Mouse (Mus musculus): ENCODE results near the gene Mcidas.

Gene Mcidas

DNA sequence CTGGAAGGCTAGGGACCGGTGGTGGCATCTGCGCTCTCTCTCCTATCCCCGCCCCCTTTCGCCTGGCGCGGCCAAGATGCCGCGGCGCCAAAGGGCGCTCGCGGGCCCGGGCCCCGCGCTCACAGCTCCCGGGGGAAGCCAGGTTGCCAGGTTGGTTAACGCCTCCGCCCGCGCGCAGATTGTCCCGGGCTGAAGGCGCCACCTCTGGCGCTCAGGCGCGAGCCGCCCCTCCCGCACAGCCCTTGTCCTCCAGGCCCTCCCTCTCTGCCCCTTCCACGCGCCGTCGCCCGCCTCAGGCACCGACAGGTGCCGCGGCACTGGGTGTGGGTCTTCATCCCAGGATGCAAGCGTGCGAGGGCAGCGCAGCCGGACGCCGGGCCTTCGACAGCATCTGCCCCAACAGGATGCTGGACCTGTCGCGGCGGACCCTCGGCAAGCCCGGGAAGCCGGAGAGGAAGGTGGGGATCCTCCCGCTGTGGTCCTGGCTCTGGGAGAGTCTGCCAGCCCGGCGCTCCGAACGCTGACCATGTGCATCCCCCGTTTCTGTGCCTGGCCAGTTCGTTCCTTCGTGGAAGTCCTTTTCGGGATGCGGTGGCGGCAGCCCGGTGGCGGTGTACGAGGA is at the start of gene Mcidas:
Gene Mcidas, plus strand, starts transcription at position 315 of the 622 bp plus-strand sequence.
- peak; percentile 38 for DNase-seq (ENCODE audit: extremely low spot score)

GRCm38 (mm10) chr13:112945312-112945711 is 48.3 kb upstream of the Mcidas start:
- DNase-seq (ENCODE audit: extremely low spot score), result no peak

GRCm38 (mm10) chr13:112945900-112946299 is 47.7 kb upstream of the Mcidas start:
- DNase-seq (ENCODE audit: extremely low spot score), result no peak

DNA sequence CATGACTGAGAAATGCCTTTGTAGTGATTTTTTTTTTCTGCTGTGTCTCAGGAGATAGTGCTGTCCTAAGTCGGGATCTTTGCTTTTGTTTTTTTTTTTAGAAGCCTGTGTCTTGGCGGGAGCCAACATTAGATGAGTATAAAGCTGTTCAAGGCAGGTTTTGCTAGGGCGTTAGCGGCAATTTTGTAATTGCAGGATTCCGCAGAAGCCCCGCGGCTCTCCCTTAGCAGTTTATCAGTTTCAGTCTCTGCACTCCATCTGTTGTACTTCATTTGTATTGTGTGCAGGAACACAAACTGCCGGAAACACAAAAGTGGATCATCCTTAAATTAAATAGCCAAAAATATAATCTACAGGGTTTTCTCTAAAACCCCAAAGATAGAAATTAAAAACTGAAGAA is 39.6 kb upstream of the Mcidas start:
- DNase-seq (ENCODE audit: extremely low spot score), result no peak

DNA sequence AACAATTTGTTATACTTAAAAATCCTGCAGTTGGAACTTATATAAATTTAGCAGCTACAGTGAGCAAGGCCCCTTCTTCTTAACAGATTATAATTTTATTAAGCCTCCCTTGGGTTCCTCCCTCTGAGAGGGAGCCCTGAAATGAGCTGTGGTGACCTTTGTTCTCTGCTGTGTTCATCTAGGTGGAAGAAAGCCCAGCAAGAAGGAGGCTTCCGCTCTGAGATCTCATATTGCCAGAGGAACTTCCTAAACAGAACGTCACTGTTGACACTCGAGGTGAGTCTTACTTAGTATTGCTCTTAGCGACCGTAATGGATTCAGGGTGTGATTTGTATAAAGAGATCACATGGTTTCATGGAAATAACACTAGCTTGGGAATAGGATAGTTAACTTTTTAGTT is 30.6 kb upstream of the Mcidas start:
- DNase-seq (ENCODE audit: extremely low spot score), result no peak

DNA sequence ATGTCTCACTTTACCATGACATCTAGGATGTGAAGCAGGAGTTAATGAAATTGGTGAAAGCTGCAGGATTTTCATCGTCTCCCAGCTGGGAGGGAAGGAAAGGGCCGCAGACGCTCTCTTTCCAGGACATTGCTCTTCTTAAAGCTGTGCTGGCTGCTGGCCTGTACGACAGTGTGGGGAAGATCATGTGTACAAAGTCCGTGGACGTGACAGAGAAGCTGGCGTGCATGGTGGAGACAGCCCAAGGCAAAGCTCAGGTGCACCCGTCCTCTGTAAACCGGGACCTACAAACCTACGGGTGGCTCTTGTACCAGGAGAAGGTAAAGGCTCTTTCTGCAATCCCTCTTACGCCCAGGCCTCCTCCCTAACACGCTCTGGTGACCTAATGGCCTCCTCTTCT is 29.2 kb upstream of the Mcidas start:
- no peak for DNase-seq (ENCODE audit: extremely low spot score)

GRCm38 (mm10) chr13:112967267-112967666 is 26.4 kb upstream of the Mcidas start:
- DNase-seq (ENCODE audit: extremely low spot score), result no peak

- no peak for DNase-seq (ENCODE audit: extremely low spot score)
Measured at GRCm38 (mm10) chr13:112976720-112977119, 16.9 kb upstream of the Mcidas start.

GRCm38 (mm10) chr13:112985605-112986450 is 7.8 kb upstream of the Mcidas start:
- DNase-seq (ENCODE audit: extremely low spot score), result peak; percentile 55

DNA sequence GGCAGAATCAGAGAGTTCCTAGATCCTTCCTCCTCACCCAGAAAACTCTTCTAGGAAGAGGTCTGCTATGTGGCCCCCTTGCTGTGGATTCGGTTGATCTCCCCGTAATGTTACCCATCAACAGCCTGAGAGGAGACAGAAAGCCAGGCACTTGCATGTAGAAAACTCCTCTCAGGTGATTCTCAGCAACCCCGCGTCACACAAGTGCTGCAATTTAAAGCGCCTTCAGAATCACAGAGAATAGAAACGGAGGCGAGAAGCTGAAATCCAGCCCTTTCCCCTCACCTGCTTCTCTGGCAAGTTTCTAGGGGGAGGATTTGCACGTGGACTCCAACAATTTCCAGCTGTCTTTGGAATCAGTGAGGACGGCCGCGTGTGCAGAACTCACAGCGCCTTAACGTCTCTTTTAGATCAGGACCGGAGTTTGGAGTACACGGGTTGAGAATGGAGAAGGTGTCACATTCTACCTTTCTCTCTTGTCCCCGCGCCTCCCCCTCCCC is 7.1 kb upstream of the Mcidas start:
- no peak for DNase-seq (ENCODE audit: extremely low spot score)

DNA sequence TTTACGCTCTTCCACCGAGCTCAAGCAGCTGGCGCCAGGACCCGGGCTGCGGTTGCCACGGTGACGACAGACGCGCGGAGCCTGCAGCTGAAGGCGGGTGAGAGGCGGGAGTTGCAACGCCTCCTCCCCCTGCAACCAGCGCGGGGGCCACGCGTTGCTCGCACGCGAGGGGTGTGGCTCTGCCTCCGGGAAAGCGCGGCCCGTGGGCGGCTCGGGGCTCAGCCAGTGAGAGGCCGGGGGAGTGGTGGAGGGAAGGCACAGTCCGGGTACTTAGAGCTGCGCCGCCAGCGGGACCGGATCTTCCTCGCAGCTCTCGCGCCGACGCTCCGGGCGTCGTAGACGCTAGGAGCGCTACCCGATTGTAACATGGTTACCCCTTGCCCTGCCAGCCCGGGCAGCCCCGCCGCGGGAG is 6.1 kb upstream of the Mcidas start, which contains the start of gene Ccno:
Gene Ccno, plus strand, starts transcription at position 271 of the 412 bp plus-strand sequence.
- DNase-seq (ENCODE audit: extremely low spot score), result peak; percentile 90

DNA sequence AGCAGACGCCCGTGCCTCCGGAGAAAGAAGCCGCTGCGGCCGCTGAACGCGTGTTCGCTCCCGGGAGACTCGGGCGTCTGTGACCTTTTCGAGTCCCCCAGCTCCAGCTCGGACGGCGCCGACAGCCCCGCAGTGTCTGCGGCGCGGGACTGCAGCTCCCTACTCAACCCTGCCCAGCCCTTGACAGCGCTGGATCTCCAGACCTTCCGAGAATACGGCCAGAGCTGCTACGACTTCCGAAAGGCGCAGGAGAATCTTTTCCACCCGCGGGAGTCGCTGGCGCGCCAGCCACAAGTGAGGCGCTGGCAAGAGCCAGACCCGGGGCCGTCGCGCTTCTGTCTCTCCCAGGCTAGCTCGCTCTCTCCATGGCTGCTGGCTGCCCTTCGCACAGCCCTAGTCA is 5.7 kb upstream of the Mcidas start:
- no peak for DNase-seq (ENCODE audit: extremely low spot score)

- DNase-seq (ENCODE audit: extremely low spot score), result peak; percentile 38
Measured at GRCm38 (mm10) chr13:112988866-112989265, 4.8 kb upstream of the Mcidas start.

DNA sequence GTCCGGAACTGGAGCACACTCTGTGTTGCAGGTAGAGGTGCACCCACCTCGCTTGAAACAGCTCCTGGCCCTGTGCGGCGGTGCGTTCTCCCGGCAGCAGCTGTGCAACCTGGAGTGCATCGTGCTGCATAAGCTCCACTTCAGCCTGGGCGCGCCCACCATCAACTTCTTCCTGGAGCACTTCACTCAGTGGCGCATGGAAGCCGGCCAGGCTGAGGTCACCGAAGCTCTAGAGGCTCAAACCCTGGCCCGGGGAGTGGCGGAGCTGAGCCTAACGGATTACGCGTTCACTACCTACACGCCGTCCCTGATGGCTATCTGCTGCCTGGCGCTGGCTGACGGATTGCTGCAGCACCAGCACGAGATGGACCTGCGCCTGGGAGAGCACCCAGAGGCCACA is 4.1 kb upstream of the Mcidas start:
- DNase-seq (ENCODE audit: extremely low spot score), result peak; percentile 23

- no peak for DNase-seq (ENCODE audit: extremely low spot score)
Measured at GRCm38 (mm10) chr13:112990346-112990745, 3.3 kb upstream of the Mcidas start.

- DNase-seq (ENCODE audit: extremely low spot score), result peak; percentile 61
Measured at GRCm38 (mm10) chr13:112994191-112994590, 546 bp downstream of the Mcidas start.

DNA sequence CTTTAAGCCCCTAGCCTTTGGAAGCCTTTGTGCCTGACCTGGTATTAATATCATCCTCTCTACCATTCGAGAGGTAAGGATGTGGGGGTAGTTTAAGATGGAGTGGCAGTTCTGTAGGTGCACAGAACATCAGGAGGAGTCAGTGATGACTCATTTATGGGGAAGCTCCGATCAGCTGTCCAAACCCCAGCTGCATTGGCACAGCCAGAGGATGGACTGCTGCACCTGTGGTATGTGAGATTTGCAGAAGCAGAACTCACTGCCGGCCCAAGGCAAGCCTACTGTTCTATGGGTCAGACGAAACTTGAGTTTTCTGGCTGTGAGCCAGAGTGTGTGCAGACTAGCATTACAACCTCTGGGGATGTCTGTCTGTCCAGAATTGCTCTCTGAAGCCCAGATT is 2.8 kb downstream of the Mcidas start:
- DNase-seq (ENCODE audit: extremely low spot score), result no peak

DNA sequence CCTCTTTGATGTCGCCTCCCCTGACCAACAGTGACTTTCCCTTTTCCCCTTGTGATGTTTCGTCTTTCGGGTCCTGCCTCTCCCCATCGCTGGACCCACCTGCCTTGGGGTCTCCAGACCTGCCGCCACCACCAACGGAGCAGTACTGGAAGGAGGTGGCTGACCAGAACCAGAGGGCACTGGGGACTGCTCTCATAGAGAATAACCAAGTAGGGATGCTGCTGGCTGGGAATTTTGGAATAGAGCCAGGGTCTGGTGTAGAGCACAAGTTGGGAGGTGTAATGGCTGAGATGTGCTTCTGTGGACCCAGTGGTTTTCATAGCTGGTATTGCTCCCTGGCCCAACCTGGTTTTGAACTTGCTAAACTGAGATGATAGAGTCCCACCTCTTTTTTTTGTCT is 3.7 kb downstream of the Mcidas start:
- DNase-seq (ENCODE audit: extremely low spot score), result no peak

GRCm38 (mm10) chr13:112998427-112999201 is 5.0 kb downstream of the Mcidas start:
- DNase-seq (ENCODE audit: extremely low spot score), result peak; percentile 56

GRCm38 (mm10) chr13:113000090-113000489 is 6.4 kb downstream of the Mcidas start:
- no peak for DNase-seq (ENCODE audit: extremely low spot score)

DNA sequence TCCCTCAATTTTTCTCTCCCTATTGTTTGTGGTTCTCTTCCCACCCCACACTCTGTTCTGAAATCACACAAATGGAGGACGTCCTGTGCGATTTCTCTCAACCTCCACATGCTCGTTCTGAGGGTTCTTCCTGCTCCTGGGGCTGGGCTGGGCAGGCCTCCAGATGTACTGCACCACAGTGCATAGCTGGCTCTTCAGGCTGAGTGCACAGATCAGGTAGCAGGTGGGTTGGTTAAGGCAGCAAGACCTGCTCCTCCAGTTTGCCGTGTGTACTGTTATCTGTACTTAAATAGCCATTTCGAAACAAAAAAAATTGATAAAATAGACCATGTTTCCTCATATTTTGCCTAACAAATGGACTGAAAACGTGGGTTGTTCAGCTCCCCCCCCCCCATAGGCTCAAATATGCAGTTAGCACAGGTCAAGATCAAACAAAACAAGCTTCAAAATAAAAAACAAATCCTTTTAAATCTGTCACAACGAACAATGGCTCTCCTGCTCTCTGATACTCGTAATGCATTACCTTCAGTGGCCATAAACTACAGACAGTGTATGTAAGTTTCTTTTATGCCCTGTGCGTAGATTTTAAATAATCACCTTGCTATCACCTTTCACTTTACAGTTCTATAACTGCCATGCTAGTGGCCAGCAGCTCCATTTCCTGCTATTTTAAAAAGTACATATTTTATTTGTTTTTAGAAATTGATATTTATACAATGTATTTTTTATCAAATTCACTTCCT is 7.1 kb downstream of the Mcidas start:
- no peak for DNase-seq (ENCODE audit: extremely low spot score)
